Mouse (Mus musculus) MEL (cell line): Measurements from ENCODE around the gene Timm13. TPM values are rescaled to one million over a fixed set of nuclear protein-coding genes. Genes with fewer than 3 reads are reported as not detected.
A peak's percentile ranks its signal among the peaks of the same experiment; 100 is the strongest.

ENCODE experiments used
- DNase-seq: peaks from one replicate; pipeline ENCODE4 v3.0.0; 2011; ENCODE audit warnings: low read depth, low spot score
- H3K27ac ChIP-seq: 2 replicates; pipeline ENCODE4 v1.5.1; 2012; ENCODE audit warnings: low read depth, mild to moderate bottlenecking, control low read depth, low read length, moderate library complexity; ENCODE audit not compliant: control insufficient read depth
- H3K27me3 ChIP-seq, 2 experiments: fragments of 150-350 bp in 1 of 2; sonication (generic) in 1 of 2; 2 replicates each; pipeline ENCODE4 v1.6.1; 2012; ENCODE audit warnings: low read length in 2 of 2, mild to moderate bottlenecking in 2 of 2, improper control_type of control experiment in 1 of 2, moderate library complexity in 1 of 2; ENCODE audit not compliant: insufficient read depth in 2 of 2, control insufficient read depth in 1 of 2
- H3K36me3 ChIP-seq, 2 experiments: 2 replicates each; pipeline ENCODE4 v1.6.1; 2012 to 2014; ENCODE audit warnings: low read length in 2 of 2, improper control_type of control experiment in 1 of 2, inconsistent platforms in 1 of 2, mild to moderate bottlenecking in 1 of 2; ENCODE audit not compliant: insufficient read depth in 2 of 2, control insufficient read depth in 1 of 2
- H3K4me1 ChIP-seq, 2 experiments: fragments of 150-350 bp in 1 of 2; sonication (generic) in 1 of 2; 2 replicates each; pipeline ENCODE4 v1.6.1; 2012; ENCODE audit warnings: low read length in 2 of 2, improper control_type of control experiment in 1 of 2, mild to moderate bottlenecking in 1 of 2; ENCODE audit not compliant: insufficient read depth in 2 of 2, control insufficient read depth in 1 of 2
- H3K4me3 ChIP-seq, 2 experiments: fragments of 150-350 bp in 1 of 2; sonication (generic) in 1 of 2; 2 replicates each; pipeline ENCODE4 v1.5.1; 2012; ENCODE audit warnings: low read depth in 2 of 2, low read length in 2 of 2, mild to moderate bottlenecking in 2 of 2, moderate library complexity in 2 of 2, control low read depth in 1 of 2, improper control_type of control experiment in 1 of 2; ENCODE audit not compliant: control insufficient read depth in 1 of 2, insufficient read depth in 1 of 2
- H3K79me2 ChIP-seq: 2 replicates; pipeline ENCODE4 v1.6.1; 2012; ENCODE audit warnings: mild to moderate bottlenecking, low read length, moderate library complexity; ENCODE audit not compliant: control insufficient read depth, poor library complexity, insufficient read depth
- H3K9ac ChIP-seq: 2 replicates; pipeline ENCODE4 v1.6.1; 2012; ENCODE audit warnings: low read depth, mild to moderate bottlenecking, control low read depth, low read length, moderate library complexity; ENCODE audit not compliant: control insufficient read depth, poor library complexity, severe bottlenecking
- H3K9me3 ChIP-seq: fragments of 150-350 bp; sonication (generic); replicated peaks from 2 replicates; pipeline ENCODE4 v1.6.1; 2012; ENCODE audit warnings: mild to moderate bottlenecking, low read length, improper control_type of control experiment, moderate library complexity; ENCODE audit not compliant: insufficient read depth
- CTCF ChIP-seq, 3 experiments: IDR thresholded peaks in 2 of 3; conservative IDR thresholded peaks in 1 of 3; 2 replicates each; pipeline ENCODE4 v1.5.1; 2011 to 2012; ENCODE audit warnings: low read length in 3 of 3, low read depth in 2 of 3, mild to moderate bottlenecking in 2 of 3, improper control_type of control experiment in 1 of 3, inconsistent platforms in 1 of 3, mixed read lengths in 1 of 3, moderate library complexity in 1 of 3; ENCODE audit not compliant: control insufficient read depth in 1 of 3, insufficient read depth in 1 of 3, poor library complexity in 1 of 3, severe bottlenecking in 1 of 3
- ELF1 ChIP-seq: IDR thresholded peaks from 2 replicates; pipeline ENCODE4 v1.6.1; 2014; ENCODE audit warnings: low read depth, mild to moderate bottlenecking, inconsistent platforms, low read length, improper control_type of control experiment, moderate library complexity
- ETS1 ChIP-seq: IDR thresholded peaks from 2 replicates; pipeline ENCODE4 v1.6.1; 2012; ENCODE audit warnings: low read depth, mild to moderate bottlenecking, inconsistent platforms, low read length, improper control_type of control experiment, moderate library complexity
- HCFC1 ChIP-seq: IDR thresholded peaks from 2 replicates; pipeline ENCODE4 v1.6.1; 2012; ENCODE audit warnings: low read depth, mild to moderate bottlenecking, inconsistent platforms, low read length, improper control_type of control experiment, moderate library complexity
- MAFK ChIP-seq: IDR thresholded peaks from 2 replicates; pipeline ENCODE4 v1.6.1; 2011; ENCODE audit warnings: low read depth, mild to moderate bottlenecking, low read length, improper control_type of control experiment, borderline replicate concordance
- MAZ ChIP-seq: IDR thresholded peaks from 2 replicates; pipeline ENCODE4 v1.6.1; 2012; ENCODE audit warnings: low read depth, mild to moderate bottlenecking, inconsistent platforms, low read length, improper control_type of control experiment
- MEF2A ChIP-seq: IDR thresholded peaks from 2 replicates; pipeline ENCODE4 v1.6.1; 2014; ENCODE audit warnings: low read depth, mild to moderate bottlenecking, inconsistent platforms, low read length, improper control_type of control experiment; ENCODE audit not compliant: poor library complexity, insufficient replicate concordance, severe bottlenecking; ENCODE audit errors: extremely low read depth
- MYB ChIP-seq: IDR thresholded peaks from 2 replicates; pipeline ENCODE4 v1.6.1; 2011; ENCODE audit warnings: mild to moderate bottlenecking, low read depth, low read length, improper control_type of control experiment
- POLR2A ChIP-seq, 2 experiments: IDR thresholded peaks; 2 replicates each; pipeline ENCODE4 v1.6.1; 2011 to 2012; ENCODE audit warnings: low read length in 2 of 2, mild to moderate bottlenecking in 2 of 2, control low read depth in 1 of 2, improper control_type of control experiment in 1 of 2, low read depth in 1 of 2, moderate library complexity in 1 of 2; ENCODE audit not compliant: control insufficient read depth in 1 of 2, insufficient read depth in 1 of 2, poor library complexity in 1 of 2
- POLR2AphosphoS2 ChIP-seq: IDR thresholded peaks from 2 replicates; pipeline ENCODE4 v1.6.1; 2011; ENCODE audit warnings: low read length, improper control_type of control experiment
- POLR2AphosphoS5 ChIP-seq: IDR thresholded peaks from 2 replicates; pipeline ENCODE4 v1.6.1; 2012; ENCODE audit warnings: low read depth, borderline replicate concordance, mild to moderate bottlenecking, inconsistent platforms, low read length, moderate library complexity, mixed read lengths
- RCOR1 ChIP-seq: IDR thresholded peaks from 2 replicates; pipeline ENCODE4 v1.6.1; 2012; ENCODE audit warnings: low read depth, mild to moderate bottlenecking, inconsistent platforms, low read length, improper control_type of control experiment
- UBTF ChIP-seq: IDR thresholded peaks from 2 replicates; pipeline ENCODE4 v1.6.1; 2012; ENCODE audit warnings: low read depth, mild to moderate bottlenecking, inconsistent platforms, low read length, improper control_type of control experiment, moderate library complexity, borderline replicate concordance; ENCODE audit not compliant: insufficient read depth
- ZKSCAN1 ChIP-seq: IDR thresholded peaks from 2 replicates; pipeline ENCODE4 v1.6.1; 2012; ENCODE audit warnings: low read depth, mild to moderate bottlenecking, inconsistent platforms, low read length, improper control_type of control experiment, moderate library complexity
- ZMIZ1 ChIP-seq: IDR thresholded peaks from 2 replicates; pipeline ENCODE4 v1.6.1; 2012; ENCODE audit warnings: low read depth, mild to moderate bottlenecking, inconsistent platforms, low read length, improper control_type of control experiment, moderate library complexity
- ZNF384 ChIP-seq: IDR thresholded peaks from 2 replicates; pipeline ENCODE4 v1.6.1; 2012; ENCODE audit warnings: low read depth, mild to moderate bottlenecking, inconsistent platforms, low read length, improper control_type of control experiment
- polyA plus RNA-seq, 2 experiments: library from polyadenylated mRNA; stranded (reverse) in 1 of 2; unstranded in 1 of 2; fragments of >175 nt in 1 of 2; fragments of >200 nt in 1 of 2; gene quantifications; 2 replicates each; pipeline versions ENCODE4 v1.2.1 to v1.2.4; 2012; ENCODE audit warnings: low replicate concordance in 2 of 2, low read depth in 1 of 2; ENCODE audit not compliant: insufficient read length in 2 of 2, insufficient read depth in 1 of 2, missing spikeins in 1 of 2
- total RNA-seq: library from RNA; depleted of rRNA; stranded (reverse); fragments of 300-350 nt; gene quantifications from 2 replicates; pipeline ENCODE4 v1.2.3, GENCODE M21; 2012

Gene Timm13
- total and polyA plus RNA-seq, 3 experiments, result 329 to 645 (median 349) TPM

DNA sequence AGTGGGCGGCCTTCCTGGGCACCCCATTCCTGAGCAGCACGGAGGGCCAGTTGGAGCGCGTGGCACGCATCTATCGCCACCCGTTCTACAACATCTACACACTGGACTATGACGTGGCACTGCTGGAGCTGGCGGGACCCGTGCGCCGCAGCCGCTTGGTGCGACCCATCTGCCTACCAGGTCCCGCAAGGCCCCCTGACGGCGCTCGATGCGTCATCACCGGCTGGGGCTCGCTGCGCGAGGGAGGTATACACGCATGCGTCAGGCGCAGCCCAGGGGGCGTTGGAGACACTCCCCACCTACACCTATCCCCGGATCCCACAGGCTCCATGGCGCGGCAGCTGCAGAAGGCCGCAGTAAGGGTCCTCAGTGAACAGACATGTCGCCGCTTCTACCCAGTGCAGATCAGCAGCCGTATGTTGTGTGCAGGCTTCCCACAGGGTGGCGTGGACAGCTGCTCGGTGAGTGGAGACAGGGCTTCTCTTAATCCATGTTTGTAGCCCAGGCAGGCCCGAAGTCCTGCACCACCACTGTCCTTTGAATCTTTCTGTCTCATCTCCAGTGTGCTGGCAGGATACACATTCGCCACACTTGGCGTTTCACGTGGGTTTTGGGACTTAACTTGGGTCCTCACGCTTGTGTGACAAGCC, 2.8 kb downstream of the Timm13 start:
- TF ChIP-seq POLR2A (IDR thresholded peaks at IDR 0.05; ENCODE audit: control insufficient read depth in 1 of 2, insufficient read depth in 1 of 2, low read depth in 1 of 2, low read length in 2 of 2, poor library complexity in 1 of 2) (peak in 1 of 2 experiments; percentile 8; a peak in 1 of 4 replicates), POLR2AphosphoS2 (peak; percentile 17; the same call in 1 of the 2 replicates), MYB (no peak), ZNF384 (no peak)

GRCm38 (mm10) chr10:80896581-80897485, 3.9 kb downstream of the Timm13 start:
- no peak overlapping the region for H3K27ac ChIP-seq
- no peak for TF ChIP-seq HCFC1
- no peak for TF ChIP-seq ZKSCAN1
- TF ChIP-seq RCOR1, result no peak
- no peak for TF ChIP-seq MAFK
- TF ChIP-seq MYB, result no peak
- no peak for TF ChIP-seq ELF1
- TF ChIP-seq POLR2A (IDR thresholded peaks at IDR 0.05; ENCODE audit: control insufficient read depth in 1 of 2, insufficient read depth in 1 of 2, low read depth in 1 of 2, low read length in 2 of 2, poor library complexity in 1 of 2), result 0 out of 4 replicates have a peak, but pooled peaks of 1 of the 2 experiments have one; percentile 4
- no peak for TF ChIP-seq ZMIZ1
- no peak for TF ChIP-seq UBTF
- no peak for TF ChIP-seq MEF2A
- peak; percentile 15; the same call in 1 of the 2 replicates for TF ChIP-seq POLR2AphosphoS2
- TF ChIP-seq POLR2AphosphoS5, result no peak
- TF ChIP-seq MAZ, result no peak
- TF ChIP-seq ETS1, result no peak
- no peak for TF ChIP-seq CTCF (IDR thresholded peaks at IDR 0.05 in 2 of 3, conservative IDR thresholded peaks at IDR 0.05 in 1 of 3; ENCODE audit: control insufficient read depth in 1 of 3, insufficient read depth in 1 of 3, low read depth in 2 of 3, low read length in 3 of 3, poor library complexity in 1 of 3, severe bottlenecking in 1 of 3)
- H3K79me2 ChIP-seq, result peaks cover 17% of the 10 kb centered on the region
- no peaks in the 10 kb centered on the region for H3K9me3 ChIP-seq
- H3K4me1 ChIP-seq, result peaks cover 0 to 8% of the 10 kb centered on the region in 2 experiments; a peak in 2 of 4 replicates
- no peaks in the 10 kb centered on the region for H3K27me3 ChIP-seq
- H3K4me3 ChIP-seq, result no peak overlapping the region
- H3K36me3 ChIP-seq, result peaks cover 0 to 5% of the 10 kb centered on the region in 2 experiments; a peak in 2 of 4 replicates
- H3K9ac ChIP-seq, result no peak overlapping the region
- DNase-seq, result no peak

More for the DNA sequence above, 2.8 kb downstream of the Timm13 start:
- Histone ChIP-seq H3K9ac (no peak overlapping the region), H3K4me3 (no peak overlapping the region), H3K4me1 (peaks cover 0 to 8% of the 10 kb centered on the region in 2 experiments; a peak in 2 of 4 replicates), H3K27ac (no peak overlapping the region), H3K36me3 (peaks cover 0 to 5% of the 10 kb centered on the region in 2 experiments; a peak in 2 of 4 replicates), H3K27me3 (no peaks in the 10 kb centered on the region), H3K9me3 (no peaks in the 10 kb centered on the region), H3K79me2 (peaks cover 17% of the 10 kb centered on the region)
- DNase-seq, result no peak
